Mouse (Mus musculus): ENCODE results near the gene Fdxacb1. TPM values are rescaled to one million over a fixed set of nuclear protein-coding genes. Genes with fewer than 3 reads are reported as not detected.

The Fdxacb1 gene
- 1 to 10 TPM; 5.1 to 5.2 TPM for total RNA-seq (2021)

DNA sequence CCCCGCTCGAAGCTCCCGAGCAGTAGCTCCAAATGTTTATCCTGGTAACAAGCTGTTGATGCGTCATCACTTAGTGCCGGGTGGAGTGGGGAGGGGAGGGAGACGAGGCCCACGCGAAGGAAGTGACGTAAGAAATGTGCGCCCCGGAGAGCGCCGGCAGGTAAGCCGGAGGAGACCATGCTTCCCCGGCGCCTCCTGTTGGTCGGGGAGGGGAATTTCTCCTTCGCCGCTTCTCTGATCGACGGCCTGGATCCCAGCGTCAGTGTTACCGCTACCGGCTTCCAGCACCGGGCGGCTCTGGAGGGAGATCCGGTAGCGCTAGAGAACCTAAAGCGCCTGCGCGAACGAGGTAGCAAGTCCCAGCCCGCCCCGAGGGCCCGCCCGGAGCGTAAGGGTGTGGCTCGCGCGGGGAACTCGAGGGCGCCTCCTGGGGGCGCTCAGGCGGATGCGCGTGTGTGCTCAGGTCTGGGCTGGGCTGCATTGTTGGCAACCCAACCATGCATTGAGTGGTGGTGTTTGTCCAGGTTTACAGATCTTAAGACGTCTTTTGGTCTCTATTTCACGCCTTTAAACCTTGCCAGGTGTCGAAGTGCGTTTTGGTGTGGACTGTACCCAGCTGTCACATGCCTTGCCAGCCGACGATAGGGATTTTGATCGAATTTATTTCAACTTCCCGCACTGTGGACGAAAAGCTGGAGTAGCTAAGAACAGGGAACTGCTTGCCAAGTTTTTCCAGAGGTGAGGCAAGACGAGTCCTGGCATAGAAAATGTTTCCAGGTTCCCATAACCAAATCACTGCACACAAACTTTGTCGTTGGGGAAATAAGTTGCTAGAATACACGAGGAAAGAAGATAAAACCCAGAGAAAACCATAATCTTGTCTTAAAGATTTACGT is at the start of gene Fdxacb1:
Gene Fdxacb1 (plus strand): TSS at position 130 of the 896 bp plus-strand sequence.
- intact Hi-C loops (cut with DNase I), result loop anchor here (5.0 kb wide), 2 partner anchors 41 to 111 kb away; partner anchors contain the start of gene Dlat
- DNase-seq (ENCODE audit: low spot score), result peak; percentile 96

DNA sequence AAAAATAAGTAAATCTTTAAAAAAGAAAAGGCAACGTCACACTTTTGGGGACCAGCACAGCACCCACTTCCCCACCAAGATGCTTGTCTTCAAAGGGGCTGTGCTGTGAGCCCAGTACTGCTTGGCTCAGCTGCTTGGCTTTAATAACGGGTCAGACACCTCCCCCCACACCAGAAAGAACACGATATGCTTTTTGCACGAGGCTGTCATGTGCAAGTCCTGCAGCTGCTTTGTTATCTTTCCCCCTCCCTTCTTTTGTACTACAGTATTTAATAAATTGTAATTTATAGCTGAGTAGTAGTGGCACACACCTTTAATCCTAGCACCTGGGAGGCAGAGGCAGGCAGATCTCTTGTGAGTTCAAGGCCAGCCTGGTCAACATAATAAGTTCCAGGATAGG is 49.2 kb upstream of the Fdxacb1 start:
- DNase-seq (ENCODE audit: low spot score), result no peak
- intact Hi-C loops (cut with DNase I), result no loop called here

DNA sequence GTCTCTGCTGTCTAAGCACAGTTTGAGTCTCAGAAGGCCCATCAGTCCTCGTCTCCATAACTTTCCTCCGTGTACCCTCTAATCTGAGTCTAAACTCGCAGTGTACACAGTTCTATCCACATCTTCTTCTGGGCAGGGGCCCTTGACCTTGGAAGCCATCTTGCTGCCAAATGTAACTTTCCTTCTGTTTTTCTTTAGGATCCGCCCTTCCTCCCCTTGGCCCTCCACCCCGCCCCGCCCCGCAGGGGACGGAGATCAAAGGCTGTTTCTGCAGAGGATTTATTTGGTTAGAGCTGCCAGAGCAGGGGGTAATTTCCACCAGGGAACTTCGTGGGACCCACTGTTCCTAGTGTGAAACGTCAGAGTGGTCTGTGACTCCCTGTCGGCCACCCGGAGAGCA is 47.0 kb upstream of the Fdxacb1 start:
- intact Hi-C loops (cut with DNase I), result no loop called here

DNA sequence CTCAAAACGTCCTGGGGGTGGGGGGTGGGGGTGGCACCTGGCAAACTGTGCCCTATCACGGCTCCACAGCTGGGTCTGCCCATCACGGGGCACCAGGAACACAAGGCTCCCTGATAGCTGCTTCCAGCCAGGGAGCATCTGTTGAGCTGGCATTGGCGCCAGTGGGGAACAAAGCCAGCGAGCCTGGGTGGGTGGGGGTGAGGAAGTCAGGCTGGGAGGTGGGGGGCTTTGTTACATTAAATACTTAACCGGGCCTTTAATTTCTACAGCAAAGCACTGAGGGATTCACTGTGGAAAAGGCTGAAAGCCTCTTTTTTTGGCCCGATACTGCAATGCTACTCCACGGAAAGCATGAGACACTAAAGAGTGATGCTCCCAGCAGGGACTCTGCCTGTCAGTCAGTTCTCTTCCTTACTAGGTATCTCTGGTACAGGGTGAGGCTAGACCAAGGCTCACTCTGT is 45.6 kb upstream of the Fdxacb1 start:
- no peak for DNase-seq (ENCODE audit: low spot score)
- intact Hi-C loops (cut with DNase I), result no loop called here

More for the DNA sequence above, 47.0 kb upstream of the Fdxacb1 start:
- no peak for DNase-seq (ENCODE audit: low spot score)

- intact Hi-C loops (cut with DNase I), result no loop called here
- DNase-seq (ENCODE audit: low spot score), result peak; percentile 35
These were observed 44.6 kb upstream of the Fdxacb1 start for GRCm38 (mm10) chr9:50723406-50723805.

GRCm38 (mm10) chr9:50724147-50724546 is 43.9 kb upstream of the Fdxacb1 start:
- DNase-seq (ENCODE audit: low spot score), result no peak
- intact Hi-C loops (cut with DNase I), result no loop called here

- intact Hi-C loops (cut with DNase I), result loop anchor here (5.0 kb wide), 1 partner anchor 43 kb away; the partner anchor contains the start of gene Fdxacb1
- DNase-seq (ENCODE audit: low spot score), result no peak
These were observed 43.2 kb upstream of the Fdxacb1 start for GRCm38 (mm10) chr9:50724661-50725330.

DNA sequence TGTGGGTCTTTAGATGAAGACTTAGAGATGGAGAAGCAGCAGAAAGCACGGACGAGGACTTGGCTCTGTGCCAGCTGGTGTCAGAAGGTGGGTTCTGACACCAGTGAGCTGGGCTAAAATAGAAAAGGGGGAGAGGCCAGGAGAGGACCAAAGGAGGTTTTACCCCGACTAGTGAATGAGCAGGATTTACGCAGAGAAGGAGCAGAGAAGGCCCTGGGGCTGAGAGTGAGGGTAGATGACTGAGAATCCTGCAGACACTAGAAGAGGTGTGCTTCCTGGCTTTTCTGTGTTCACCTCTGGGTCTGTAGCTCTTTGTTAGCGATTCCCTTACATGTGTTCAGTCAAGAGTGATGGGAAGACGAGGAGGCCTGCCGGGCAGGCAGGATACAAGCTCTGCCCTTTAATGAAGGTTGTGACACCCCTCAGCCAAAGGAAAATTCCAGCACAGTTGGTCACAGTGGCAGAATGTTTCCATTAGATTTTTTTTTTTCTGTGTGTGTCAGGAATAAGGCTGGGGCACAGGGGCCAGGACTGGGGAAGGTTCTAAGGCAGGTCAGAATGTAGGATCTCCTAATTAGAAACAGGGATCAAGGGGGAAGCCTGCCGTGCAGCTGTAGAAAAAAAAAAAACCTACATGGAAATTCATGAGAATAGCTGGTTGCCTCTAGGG is 42.0 kb upstream of the Fdxacb1 start:
- intact Hi-C loops (cut with DNase I), result loop anchor here (5.0 kb wide), 1 partner anchor 41 kb away; the partner anchor contains the start of gene Fdxacb1
- no peak for DNase-seq (ENCODE audit: low spot score)

DNA sequence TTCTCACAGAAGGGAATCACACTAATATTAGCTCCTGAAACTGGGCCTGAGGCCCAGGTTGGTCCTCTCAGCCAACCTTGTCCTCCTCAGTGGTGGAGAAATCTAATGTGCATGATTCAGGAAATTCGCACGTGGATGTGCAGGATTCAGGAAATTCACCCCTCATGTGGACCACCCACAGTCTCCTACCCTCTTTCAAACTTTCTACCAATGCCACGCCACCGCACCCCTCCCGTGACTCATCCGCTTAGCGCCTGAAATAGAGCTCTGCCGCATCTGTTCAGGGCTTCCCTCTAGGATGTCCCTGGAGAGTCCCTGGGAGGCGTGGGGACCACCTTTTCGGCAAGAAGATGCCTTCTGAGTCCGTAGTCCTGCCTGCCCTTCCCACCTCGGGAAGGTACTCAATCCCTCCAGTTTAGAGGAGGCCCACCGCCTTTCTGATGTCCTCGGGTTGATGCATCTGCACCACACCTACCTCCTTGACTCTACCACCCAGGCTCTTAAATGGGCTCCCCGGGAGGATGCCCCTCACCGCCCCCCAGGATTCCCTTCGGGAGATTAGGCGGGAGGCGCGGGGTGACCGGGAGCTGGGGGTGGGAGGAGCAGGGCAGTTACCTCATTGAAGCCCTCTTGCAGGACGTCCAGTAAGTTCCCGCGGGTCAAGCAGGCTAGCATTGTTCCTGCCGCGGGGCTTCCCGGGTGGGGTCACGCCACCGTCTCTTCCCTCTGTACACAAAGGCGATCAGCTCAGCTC is 40.7 kb upstream of the Fdxacb1 start:
- DNase-seq (ENCODE audit: low spot score), result no peak
- intact Hi-C loops (cut with DNase I), result loop anchor here (5.0 kb wide), 1 partner anchor 40 kb away; the partner anchor contains the start of gene Fdxacb1

DNA sequence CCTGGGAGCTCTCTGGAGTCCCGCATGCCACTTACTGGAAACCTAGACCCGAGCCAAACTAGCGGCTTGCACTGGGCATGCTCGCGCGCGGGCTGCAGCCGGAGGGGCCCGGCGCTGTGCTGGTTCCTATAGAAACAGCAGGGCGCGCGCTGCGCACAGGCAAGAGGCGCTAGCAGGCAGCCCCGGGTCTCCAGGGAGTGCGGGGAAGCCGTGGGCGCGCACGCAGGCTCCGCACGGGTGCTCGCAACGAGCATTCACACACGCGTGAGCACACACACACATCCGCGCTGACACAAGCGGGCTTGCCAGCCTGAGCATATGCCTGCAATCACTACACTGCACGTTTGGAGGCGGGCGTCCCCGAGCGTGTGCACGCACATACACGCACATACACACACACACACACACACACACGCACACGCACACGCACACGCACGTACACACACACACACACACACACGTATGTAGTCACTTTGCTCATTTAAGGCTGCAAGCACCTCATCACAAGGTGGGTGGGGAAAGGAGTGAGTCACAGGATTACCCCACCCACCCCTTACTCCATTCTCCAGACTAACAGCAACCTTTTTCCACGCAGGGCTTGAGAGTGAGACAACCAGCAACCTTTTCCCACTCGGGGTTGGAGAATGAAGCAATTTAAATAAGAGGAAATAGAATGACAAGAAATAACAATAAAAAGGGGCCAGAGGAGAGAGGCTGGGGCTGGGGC is 39.9 kb upstream of the Fdxacb1 start:
- DNase-seq (ENCODE audit: low spot score), result peak; percentile 28
- intact Hi-C loops (cut with DNase I), result loop anchor here (5.0 kb wide), 1 partner anchor 39 kb away; the partner anchor contains the start of gene Fdxacb1

DNA sequence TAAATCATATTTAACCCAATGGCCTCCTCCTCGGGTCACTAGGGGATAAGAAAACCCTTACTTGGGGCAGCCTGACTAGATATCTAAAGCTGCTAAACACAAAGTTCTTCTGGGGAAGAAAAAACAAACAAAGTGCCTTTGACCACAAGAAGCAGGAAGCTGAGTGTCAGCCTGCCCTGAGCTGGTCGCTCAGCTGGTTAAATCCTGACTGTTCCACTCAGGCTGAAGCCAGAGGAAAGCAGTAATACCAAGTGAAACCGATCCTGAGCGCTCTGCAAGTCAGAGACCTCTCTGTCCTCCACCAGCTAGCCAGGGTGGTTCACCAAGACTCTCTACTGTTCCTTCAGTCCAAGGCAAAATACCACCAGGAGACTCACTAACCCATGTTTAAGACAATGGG is 38.4 kb upstream of the Fdxacb1 start:
- intact Hi-C loops (cut with DNase I), result loop anchor here (5.0 kb wide), 1 partner anchor 38 kb away; the partner anchor contains the start of gene Fdxacb1
- no peak for DNase-seq (ENCODE audit: low spot score)

DNA sequence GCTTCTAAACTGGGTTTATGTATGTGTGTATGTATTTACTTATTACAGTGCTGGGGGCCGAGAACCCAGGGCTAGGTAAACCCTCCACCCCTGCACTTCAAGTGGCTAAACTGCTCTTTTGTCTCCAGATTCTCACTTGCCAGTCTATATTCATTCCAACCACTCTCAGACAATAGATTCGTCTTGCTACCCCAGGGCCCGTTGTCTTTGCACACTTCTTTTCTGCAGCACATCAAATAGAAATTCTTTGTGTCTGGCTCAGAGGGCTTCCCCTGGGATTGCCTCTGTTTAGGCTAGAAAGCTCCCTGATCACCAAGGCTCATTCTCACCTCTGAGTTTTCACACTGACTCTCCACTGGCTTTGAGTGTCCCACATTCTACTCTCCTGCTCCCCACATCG is 35.5 kb upstream of the Fdxacb1 start:
- intact Hi-C loops (cut with DNase I), result no loop called here
- DNase-seq (ENCODE audit: low spot score), result no peak

DNA sequence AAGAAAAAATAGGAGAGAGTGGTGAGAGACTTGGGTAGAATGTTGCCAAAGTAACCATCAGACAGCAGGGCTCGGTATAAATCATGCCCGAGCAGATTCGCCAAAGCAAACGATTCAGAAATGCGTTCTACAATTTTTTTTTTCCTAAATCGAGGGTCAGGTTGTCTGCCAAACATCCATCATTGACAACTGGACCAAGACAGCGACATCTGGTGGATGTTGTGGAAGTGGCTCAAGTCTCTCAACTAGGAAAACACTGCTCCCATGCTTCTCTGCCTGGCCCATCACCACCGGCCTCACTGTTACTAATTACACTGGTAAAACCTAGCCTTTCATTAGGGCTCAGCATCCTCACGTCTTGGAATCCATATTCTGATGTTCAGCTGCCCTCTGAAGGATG is 33.0 kb upstream of the Fdxacb1 start:
- intact Hi-C loops (cut with DNase I), result no loop called here
- no peak for DNase-seq (ENCODE audit: low spot score)

GRCm38 (mm10) chr9:50738914-50739870 is 28.8 kb upstream of the Fdxacb1 start, which contains the start of gene Dixdc1:
Dixdc1 (minus strand) TSS chr9:50739517.
- intact Hi-C loops (cut with DNase I), result no loop called here
- DNase-seq (ENCODE audit: low spot score), result peak; percentile 88

DNA sequence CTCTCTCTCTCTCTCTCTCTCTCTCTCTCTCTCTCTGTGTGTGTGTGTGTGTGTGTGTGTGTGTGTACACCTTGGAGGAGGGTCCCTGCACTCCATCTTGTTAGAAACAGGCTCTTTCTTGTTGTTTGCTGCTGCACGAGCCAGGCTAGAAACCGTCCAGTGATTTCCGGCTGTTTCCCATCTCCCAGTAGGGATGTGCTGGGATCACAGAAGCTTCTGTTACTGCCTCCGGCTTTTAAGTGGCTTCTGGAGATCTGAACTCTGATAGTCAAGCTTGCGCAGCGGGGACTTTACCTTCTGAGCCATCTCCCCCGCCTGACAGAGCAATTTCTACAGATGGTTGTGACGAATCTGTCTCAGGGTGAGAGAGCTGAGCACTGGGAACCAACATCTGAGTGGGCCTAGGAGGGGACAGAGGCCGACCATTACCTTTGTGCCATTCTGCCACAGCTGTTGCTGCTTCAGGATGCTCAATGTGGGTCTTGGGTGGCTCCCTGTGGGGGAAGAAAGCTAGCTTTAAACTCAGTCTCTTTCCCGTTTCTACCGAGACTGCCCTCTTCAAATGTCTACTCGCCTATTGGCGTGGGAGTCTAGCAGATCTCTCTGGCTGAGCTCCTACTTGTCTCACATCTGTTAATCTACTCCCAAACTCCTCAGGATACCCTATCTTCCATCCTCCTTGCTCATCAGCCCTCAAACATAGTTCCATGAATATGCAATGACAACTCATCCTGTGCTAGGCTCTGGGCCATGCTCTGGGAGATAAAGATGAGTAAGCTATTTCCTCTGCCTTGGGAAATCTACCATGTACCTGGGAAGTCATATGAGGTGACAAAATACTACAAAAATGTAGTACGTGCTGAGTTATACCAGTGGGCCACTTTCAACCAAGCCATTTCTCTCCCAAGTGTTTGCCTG is 26.9 kb upstream of the Fdxacb1 start:
- intact Hi-C loops (cut with DNase I), result no loop called here

DNA sequence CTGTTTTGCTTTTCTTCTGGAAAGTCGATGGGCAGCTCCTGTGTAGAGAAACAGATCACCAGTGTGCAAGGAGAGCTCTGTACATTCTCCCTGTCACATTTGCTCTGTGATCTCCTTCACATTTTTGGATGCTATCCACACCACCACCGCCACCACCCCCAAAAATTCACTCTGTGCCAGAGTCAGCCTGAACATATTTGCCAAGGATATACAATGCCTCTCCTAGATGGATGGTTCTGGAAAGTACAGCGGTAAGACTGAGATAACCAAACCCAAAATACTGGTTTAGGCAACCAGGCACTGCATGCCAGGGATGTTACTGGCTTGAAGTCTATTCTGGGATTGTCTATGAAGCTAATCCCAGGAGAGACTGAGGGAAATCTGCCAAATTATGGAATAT is 25.8 kb upstream of the Fdxacb1 start:
- no peak for DNase-seq (ENCODE audit: low spot score)
- intact Hi-C loops (cut with DNase I), result no loop called here

More for the DNA sequence above, 26.9 kb upstream of the Fdxacb1 start:
- no peak for DNase-seq (ENCODE audit: low spot score)

- intact Hi-C loops (cut with DNase I), result no loop called here
- no peak for DNase-seq (ENCODE audit: low spot score)
These were observed 25.3 kb upstream of the Fdxacb1 start for GRCm38 (mm10) chr9:50742744-50743143.
